Mouse (Mus musculus): ENCODE data around the gene Kcnk16. TPM values are rescaled to one million over a fixed set of nuclear protein-coding genes. Genes with fewer than 3 reads are reported as not detected.

The Kcnk16 gene
- not detected for polyA plus RNA-seq (2014; fragmentation: Illumina TruSeq; extraction: RNeasy Lipid Tissue Mini Kit (QIAGEN cat#74804))

DNA sequence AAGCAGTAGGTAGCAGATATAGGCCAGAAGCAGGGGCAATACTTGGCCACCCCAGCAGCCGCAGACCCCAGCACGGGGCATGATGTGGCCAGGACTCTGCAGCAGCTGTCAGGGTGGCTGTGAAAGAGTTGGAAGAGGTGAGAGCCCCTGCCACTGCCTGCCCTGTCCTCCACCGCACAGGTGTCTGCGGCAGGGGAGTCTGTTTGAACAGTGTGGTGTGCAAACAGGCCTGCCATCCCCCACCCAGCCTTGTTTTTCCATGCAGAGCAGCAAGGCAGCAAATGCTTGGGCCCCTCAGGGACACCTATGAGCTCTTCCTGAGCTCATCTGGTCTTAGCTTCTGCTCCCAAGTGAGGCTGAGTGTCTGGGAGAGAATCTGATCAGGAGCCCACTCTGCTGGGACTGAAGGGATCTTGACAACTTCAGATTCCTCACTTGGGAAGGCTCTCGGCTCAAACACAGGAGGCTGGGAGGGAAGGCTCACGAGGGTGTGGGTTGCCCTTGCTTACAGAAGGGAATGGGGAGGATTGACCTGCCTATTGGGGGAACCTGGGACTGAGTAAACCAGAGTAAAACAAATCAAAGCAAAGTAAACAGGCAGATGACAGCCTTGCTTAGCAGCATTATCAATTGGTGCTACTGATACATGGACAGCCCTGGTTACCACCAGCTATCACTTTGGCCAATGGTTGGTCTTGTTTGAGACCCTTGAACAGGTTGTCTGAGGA lies at the start of gene Kcnk16:
Gene Kcnk16 (minus strand): TSS at position 118 of the 728 bp plus-strand sequence.

DNA sequence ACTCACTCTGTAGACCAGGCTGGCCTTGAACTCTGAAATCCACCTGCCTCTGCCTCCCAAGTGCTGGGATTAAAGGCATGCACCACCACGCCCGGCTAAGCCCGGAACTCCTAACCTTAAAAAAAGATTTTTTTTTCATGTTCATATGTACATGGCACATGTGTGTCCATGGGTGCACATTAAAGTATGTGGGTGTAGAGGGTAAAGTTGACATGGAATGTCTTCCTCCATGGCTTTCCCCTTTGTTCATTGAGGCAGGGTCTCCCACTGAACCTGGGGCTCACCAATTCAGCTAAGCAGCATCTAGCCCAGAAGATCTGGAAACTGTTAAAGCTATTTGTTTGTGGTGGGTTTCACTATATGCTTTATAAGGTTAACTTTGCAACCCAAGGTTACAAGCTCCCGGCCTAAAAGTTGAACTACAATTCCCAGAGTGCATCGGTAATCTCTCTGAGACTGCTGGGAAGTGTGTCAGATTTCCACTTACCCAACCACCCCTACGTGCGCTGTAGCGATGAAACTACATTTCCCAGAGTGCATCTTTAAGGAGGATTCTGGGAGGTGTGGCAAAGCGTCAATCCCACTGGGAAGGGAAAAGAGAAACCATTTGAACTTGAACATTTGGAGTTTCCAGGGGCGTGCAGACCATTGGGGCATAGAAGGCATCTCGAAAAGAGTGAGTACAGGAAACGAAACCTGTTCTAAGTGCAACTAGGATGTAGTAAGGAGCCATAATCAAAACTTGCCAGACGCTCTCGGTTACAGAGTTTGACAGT lies 25.3 kb upstream of the Kcnk16 start, which contains the start of gene Nudt13:
Gene Nudt13 (plus strand): TSS at position 581 of the 776 bp plus-strand sequence.

Other genes starting within 250 kb of the Kcnk16 start
- gene Saysd1, start 130.7 kb downstream of the Kcnk16 start, polyA plus RNA-seq (2014; fragmentation: Illumina TruSeq; extraction: RNeasy Lipid Tissue Mini Kit (QIAGEN cat#74804)), result 1.9 TPM
- gene Kcnk5, start 87.4 kb downstream of the Kcnk16 start, polyA plus RNA-seq (2014; fragmentation: Illumina TruSeq; extraction: RNeasy Lipid Tissue Mini Kit (QIAGEN cat#74804)), result 2.7 TPM
- 7.1 TPM for gene Nudt13, start 25.5 kb upstream of the Kcnk16 start, polyA plus RNA-seq (2014; fragmentation: Illumina TruSeq; extraction: RNeasy Lipid Tissue Mini Kit (QIAGEN cat#74804))
- 33.2 TPM for gene Ecd, start 78.9 kb upstream of the Kcnk16 start, polyA plus RNA-seq (2014; fragmentation: Illumina TruSeq; extraction: RNeasy Lipid Tissue Mini Kit (QIAGEN cat#74804))
- 30.7 TPM for gene Fam149b, start 79.0 kb upstream of the Kcnk16 start, polyA plus RNA-seq (2014; fragmentation: Illumina TruSeq; extraction: RNeasy Lipid Tissue Mini Kit (QIAGEN cat#74804))
- 162 TPM for gene Dnajc9, start 119.7 kb upstream of the Kcnk16 start, polyA plus RNA-seq (2014; fragmentation: Illumina TruSeq; extraction: RNeasy Lipid Tissue Mini Kit (QIAGEN cat#74804))
- 3.4 TPM for gene Mrps16, start 124.4 kb upstream of the Kcnk16 start, polyA plus RNA-seq (2014; fragmentation: Illumina TruSeq; extraction: RNeasy Lipid Tissue Mini Kit (QIAGEN cat#74804))
- gene Cfap70, start 183.0 kb upstream of the Kcnk16 start, polyA plus RNA-seq (2014; fragmentation: Illumina TruSeq; extraction: RNeasy Lipid Tissue Mini Kit (QIAGEN cat#74804)), result 6.6 TPM
- 101 TPM for gene Anxa7, start 210.9 kb upstream of the Kcnk16 start, polyA plus RNA-seq (2014; fragmentation: Illumina TruSeq; extraction: RNeasy Lipid Tissue Mini Kit (QIAGEN cat#74804))
- 0.48 TPM for gene Mss51, start 227.7 kb upstream of the Kcnk16 start, polyA plus RNA-seq (2014; fragmentation: Illumina TruSeq; extraction: RNeasy Lipid Tissue Mini Kit (QIAGEN cat#74804))